Mouse (Mus musculus) liver, embryonic 14.5 days (tissue): ENCODE results near the gene Bpifb1.

Source experiments
- CTCF ChIP-seq: IDR thresholded peaks from 2 replicates; pipeline ENCODE4 v1.5.1; 2016; ENCODE audit warnings: antibody characterized with exemption, low read depth, control low read depth
- EP300 ChIP-seq: IDR thresholded peaks from 2 replicates; pipeline ENCODE4 v1.6.1; 2016; ENCODE audit warnings: antibody characterized with exemption, low read depth

GRCm38 (mm10) chr2:154211121-154211520 is 20.5 kb downstream of the Bpifb1 start:
- TF ChIP-seq CTCF: no peak
- no peak for TF ChIP-seq EP300
